Mouse (Mus musculus): ENCODE data around the gene Acyp1. TPM values are rescaled to one million over a fixed set of nuclear protein-coding genes. Genes with fewer than 3 reads are reported as not detected.
A peak's percentile ranks its signal among the peaks of the same experiment; 100 is the strongest.

Acyp1 gene
- polyA plus RNA-seq, 1 experiment, result not detected

- Histone ChIP-seq H3K27ac (ENCODE audit: insufficient read depth, low read depth, low read length) (no peak overlapping the region), H3K4me1 (ENCODE audit: control insufficient read depth, insufficient read depth, low read length) (no peaks in the 10 kb centered on the region), H3K4me3 (ENCODE audit: insufficient read depth, low read depth, low read length) (no peak overlapping the region)
- WGBS, result 96% methylated on average over 10 of the region's 10 CpGs
- TF ChIP-seq POLR2A (IDR thresholded peaks at IDR 0.05; ENCODE audit: insufficient read depth, low read depth, low read length) (no peak), CTCF (IDR thresholded peaks at IDR 0.05; ENCODE audit: insufficient read depth, low read depth, low read length) (no peak)
These were observed 9.3 kb downstream of the Acyp1 start for GRCm38 (mm10) chr12:85278919-85279318.

GRCm38 (mm10) chr12:85276273-85276672, 12.0 kb downstream of the Acyp1 start:
- Histone ChIP-seq H3K4me1 (ENCODE audit: control insufficient read depth, insufficient read depth, low read length) (no peaks in the 10 kb centered on the region), H3K27ac (ENCODE audit: insufficient read depth, low read depth, low read length) (no peak overlapping the region), H3K4me3 (ENCODE audit: insufficient read depth, low read depth, low read length) (no peak overlapping the region)
- WGBS, result 70% methylated on average over 5 of the region's 5 CpGs
- TF ChIP-seq CTCF (IDR thresholded peaks at IDR 0.05; ENCODE audit: insufficient read depth, low read depth, low read length), result no peak
- no peak for TF ChIP-seq POLR2A (IDR thresholded peaks at IDR 0.05; ENCODE audit: insufficient read depth, low read depth, low read length)

GRCm38 (mm10) chr12:85273508-85273907, 14.7 kb downstream of the Acyp1 start:
- no peak overlapping the region for H3K4me3 ChIP-seq (ENCODE audit: insufficient read depth, low read depth, low read length)
- 90% methylated on average over 10 of the region's 10 CpGs for WGBS
- no peaks in the 10 kb centered on the region for H3K4me1 ChIP-seq (ENCODE audit: control insufficient read depth, insufficient read depth, low read length)
- H3K27ac ChIP-seq (ENCODE audit: insufficient read depth, low read depth, low read length), result no peak overlapping the region
- TF ChIP-seq POLR2A (IDR thresholded peaks at IDR 0.05; ENCODE audit: insufficient read depth, low read depth, low read length) (no peak), CTCF (IDR thresholded peaks at IDR 0.05; ENCODE audit: insufficient read depth, low read depth, low read length) (no peak)

GRCm38 (mm10) chr12:85271843-85272206, 16.4 kb downstream of the Acyp1 start:
- TF ChIP-seq CTCF (IDR thresholded peaks at IDR 0.05; ENCODE audit: insufficient read depth, low read depth, low read length) (no peak), POLR2A (IDR thresholded peaks at IDR 0.05; ENCODE audit: insufficient read depth, low read depth, low read length) (no peak)
- Histone ChIP-seq H3K4me3 (ENCODE audit: insufficient read depth, low read depth, low read length) (no peak overlapping the region), H3K27ac (ENCODE audit: insufficient read depth, low read depth, low read length) (no peak overlapping the region), H3K4me1 (ENCODE audit: control insufficient read depth, insufficient read depth, low read length) (no peaks in the 10 kb centered on the region)
- 69% methylated on average over 4 of the region's 4 CpGs for WGBS

- Histone ChIP-seq H3K4me3 (ENCODE audit: insufficient read depth, low read depth, low read length) (no peak overlapping the region), H3K27ac (ENCODE audit: insufficient read depth, low read depth, low read length) (no peak overlapping the region), H3K4me1 (ENCODE audit: control insufficient read depth, insufficient read depth, low read length) (no peaks in the 10 kb centered on the region)
- TF ChIP-seq CTCF (IDR thresholded peaks at IDR 0.05; ENCODE audit: insufficient read depth, low read depth, low read length) (no peak), POLR2A (IDR thresholded peaks at IDR 0.05; ENCODE audit: insufficient read depth, low read depth, low read length) (no peak)
- WGBS, result 78% methylated on average over 7 of the region's 7 CpGs
These were observed 17.0 kb downstream of the Acyp1 start for GRCm38 (mm10) chr12:85271132-85271842.

GRCm38 (mm10) chr12:85270319-85270718, 17.9 kb downstream of the Acyp1 start, which contains the start of gene Mlh3:
Gene Mlh3 (minus strand): TSS chr12:85270599.
- TF ChIP-seq POLR2A (IDR thresholded peaks at IDR 0.05; ENCODE audit: insufficient read depth, low read depth, low read length) (peak; percentile 90), CTCF (IDR thresholded peaks at IDR 0.05; ENCODE audit: insufficient read depth, low read depth, low read length) (0 out of 2 replicates have a peak, but pooled peaks have one; percentile 36)
- peak within 1 kb of the TSS; percentile 92 for H3K27ac ChIP-seq (ENCODE audit: insufficient read depth, low read depth, low read length)
- peak within 1 kb of the TSS; percentile 97 for H3K4me3 ChIP-seq (ENCODE audit: insufficient read depth, low read depth, low read length)
- no peaks in the 10 kb centered on the region for H3K4me1 ChIP-seq (ENCODE audit: control insufficient read depth, insufficient read depth, low read length)
- WGBS, result under 1% methylated on average over 35 of the region's 35 CpGs

- H3K4me3 ChIP-seq (ENCODE audit: insufficient read depth, low read depth, low read length), result peak overlapping the region; percentile 97
- H3K27ac ChIP-seq (ENCODE audit: insufficient read depth, low read depth, low read length), result peak overlapping the region; percentile 92; the same call in 1 of the 2 replicates
- TF ChIP-seq POLR2A (IDR thresholded peaks at IDR 0.05; ENCODE audit: insufficient read depth, low read depth, low read length) (no peak), CTCF (IDR thresholded peaks at IDR 0.05; ENCODE audit: insufficient read depth, low read depth, low read length) (no peak)
- H3K4me1 ChIP-seq (ENCODE audit: control insufficient read depth, insufficient read depth, low read length), result no peaks in the 10 kb centered on the region
- 40% methylated on average over 3 of the region's 3 CpGs for WGBS
These were observed 18.4 kb downstream of the Acyp1 start for GRCm38 (mm10) chr12:85269821-85270220.

- Histone ChIP-seq H3K4me1 (ENCODE audit: control insufficient read depth, insufficient read depth, low read length) (peaks cover 3% of the 10 kb centered on the region), H3K27ac (ENCODE audit: insufficient read depth, low read depth, low read length) (no peak overlapping the region), H3K4me3 (ENCODE audit: insufficient read depth, low read depth, low read length) (no peak overlapping the region)
- 96% methylated on average over 3 of the region's 3 CpGs for WGBS
- no peak for TF ChIP-seq POLR2A (IDR thresholded peaks at IDR 0.05; ENCODE audit: insufficient read depth, low read depth, low read length)
- TF ChIP-seq CTCF (IDR thresholded peaks at IDR 0.05; ENCODE audit: insufficient read depth, low read depth, low read length), result no peak
These were observed 22.0 kb downstream of the Acyp1 start for GRCm38 (mm10) chr12:85266248-85266647.

- no peak overlapping the region for H3K27ac ChIP-seq (ENCODE audit: insufficient read depth, low read depth, low read length)
- H3K4me1 ChIP-seq (ENCODE audit: control insufficient read depth, insufficient read depth, low read length), result peaks cover 3% of the 10 kb centered on the region
- no peak overlapping the region for H3K4me3 ChIP-seq (ENCODE audit: insufficient read depth, low read depth, low read length)
- WGBS, result 46% methylated on average over 7 of the region's 7 CpGs
- TF ChIP-seq CTCF (IDR thresholded peaks at IDR 0.05; ENCODE audit: insufficient read depth, low read depth, low read length) (no peak), POLR2A (IDR thresholded peaks at IDR 0.05; ENCODE audit: insufficient read depth, low read depth, low read length) (no peak)
These were observed 23.3 kb downstream of the Acyp1 start for GRCm38 (mm10) chr12:85264940-85265339.
